Mouse (Mus musculus) hindlimb bud, embryonic 11.5 days (tissue): ENCODE measurements around the gene Flrt1.
"Not testable (repeated sequence)": the region's sequence is repeated elsewhere in the genome, so short reads cannot be mapped to it uniquely, and the experiment has no call there.

Experiments
- DNase-seq: peaks from one replicate; pipeline ENCODE4 v3.0.0-alpha.2; 2012; ENCODE audit warnings: low read depth, low spot score; ENCODE audit errors: extremely low spot score

Flrt1 gene

GRCm38 (mm10) chr19:7069781-7070763 is 35.5 kb downstream of the Flrt1 start:
- DNase-seq: no peak

GRCm38 (mm10) chr19:7068661-7069531 is 36.6 kb downstream of the Flrt1 start:
- DNase-seq: no peak

DNA sequence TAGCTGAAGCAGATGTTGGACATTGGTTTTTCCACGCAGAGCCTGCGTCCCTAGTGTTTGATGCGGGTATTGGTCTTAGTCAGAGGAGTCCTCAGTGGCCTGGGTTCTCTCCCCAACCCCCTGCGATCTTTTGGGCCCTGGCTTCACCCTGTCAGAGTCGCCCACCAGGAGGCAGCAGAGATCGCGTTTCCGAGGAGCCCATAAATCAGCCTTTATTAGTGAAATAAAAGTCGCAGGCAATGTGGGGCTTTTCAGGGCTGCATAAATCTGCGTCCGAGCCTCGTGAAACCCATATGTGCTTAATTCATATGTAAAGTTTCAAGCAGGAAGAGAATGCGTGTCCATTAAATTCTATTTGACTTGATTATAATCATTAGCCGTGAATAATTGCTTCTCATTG is 37.4 kb downstream of the Flrt1 start:
- DNase-seq: peak; percentile 90

DNA sequence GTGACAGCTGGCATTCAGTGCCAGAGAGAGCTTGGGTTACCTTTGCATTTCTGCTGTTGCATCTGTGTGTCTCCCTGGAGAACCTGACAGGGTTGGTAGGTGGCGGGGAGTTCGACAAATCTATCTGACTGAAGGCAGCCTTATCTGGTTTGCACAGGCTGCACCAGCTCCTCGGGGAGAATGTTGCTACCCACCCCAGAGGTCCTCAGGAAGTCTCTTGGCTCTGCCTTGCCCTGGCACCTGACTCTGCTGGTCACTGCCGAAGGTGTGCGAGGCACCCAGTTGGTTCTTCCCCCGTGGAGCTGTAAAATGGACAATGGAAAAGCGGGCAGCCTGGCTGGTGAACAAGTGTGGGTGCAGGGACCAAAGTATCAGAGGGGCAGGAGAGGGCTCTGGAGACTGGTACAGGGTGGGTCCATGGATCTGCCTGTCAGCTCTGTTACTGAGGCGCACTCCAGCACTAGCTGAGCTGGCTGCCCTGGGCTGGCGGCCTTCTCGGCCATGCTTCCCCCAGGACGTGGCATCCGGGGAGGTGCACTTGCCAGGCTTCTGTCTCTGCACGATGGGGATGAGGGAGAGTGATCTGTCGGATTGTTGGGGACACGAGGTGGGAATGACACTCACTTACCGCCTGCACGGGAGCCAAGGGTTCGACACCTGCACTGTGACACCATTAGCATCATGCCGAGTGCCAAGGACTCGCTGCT is 38.0 kb downstream of the Flrt1 start:
- DNase-seq: no peak

DNA sequence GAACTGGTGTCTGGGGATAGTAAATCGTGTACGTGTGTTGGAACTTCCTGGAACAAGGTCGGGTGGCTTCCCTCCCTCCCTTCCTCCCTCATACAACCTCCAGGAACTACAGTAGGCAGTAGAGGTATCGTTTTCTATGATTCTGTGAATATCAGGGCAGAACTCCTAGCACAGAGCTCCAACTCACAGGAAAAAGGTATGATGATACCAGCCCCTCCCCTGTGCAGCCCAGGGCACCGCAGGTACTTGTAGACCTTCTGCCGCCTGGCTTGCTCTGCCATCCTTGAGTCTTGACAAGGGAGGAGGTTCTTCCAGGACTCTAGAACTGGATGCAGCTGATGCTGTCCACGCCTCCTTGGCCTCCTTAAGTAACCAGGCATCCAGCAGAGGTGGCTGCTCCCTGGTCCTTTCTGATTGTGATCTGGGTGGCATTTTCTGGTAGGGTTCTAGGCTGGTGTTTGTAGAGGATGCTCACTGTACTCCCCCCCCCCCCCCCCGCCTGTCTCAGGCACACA is 38.6 kb downstream of the Flrt1 start:
- DNase-seq: no peak

DNA sequence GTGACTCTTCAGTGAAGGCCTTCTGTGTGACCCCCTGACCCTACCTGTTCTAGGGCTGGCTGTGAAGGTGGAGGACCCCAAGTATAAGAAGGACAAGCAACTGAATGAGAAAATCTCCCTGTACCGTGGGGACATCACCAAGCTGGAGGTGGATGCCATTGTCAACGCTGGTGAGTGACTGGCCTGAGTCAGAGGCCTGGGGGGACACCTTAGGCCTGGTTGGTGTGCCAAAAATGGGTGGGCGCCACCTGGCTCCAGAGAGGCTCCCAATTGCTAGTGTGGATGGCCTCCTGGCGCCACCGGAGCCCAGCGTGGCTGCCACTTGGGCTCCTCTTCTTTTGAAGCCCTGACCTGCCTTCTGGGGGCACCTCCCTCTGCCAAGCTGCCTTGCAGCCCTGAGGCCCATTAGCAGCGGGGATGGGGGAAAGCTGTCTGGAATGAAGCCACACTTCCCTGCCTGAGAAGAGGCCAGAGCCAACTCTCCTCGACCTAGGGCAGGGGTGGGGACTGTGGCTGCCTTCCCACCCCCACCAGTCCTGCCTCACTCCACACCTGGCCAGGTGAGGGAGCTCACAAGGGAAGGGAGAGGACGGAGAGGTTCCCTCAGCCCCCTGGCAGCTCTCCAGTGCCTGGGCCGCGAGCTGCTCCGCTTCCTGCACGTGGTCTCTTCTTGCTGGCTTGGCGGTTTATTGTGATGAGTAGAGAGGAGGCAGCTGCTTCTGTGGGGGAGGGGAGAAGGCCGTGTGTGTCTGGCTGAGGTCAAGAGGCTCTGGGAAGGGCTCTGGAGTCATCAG is 39.3 kb downstream of the Flrt1 start:
- no peak for DNase-seq

DNA sequence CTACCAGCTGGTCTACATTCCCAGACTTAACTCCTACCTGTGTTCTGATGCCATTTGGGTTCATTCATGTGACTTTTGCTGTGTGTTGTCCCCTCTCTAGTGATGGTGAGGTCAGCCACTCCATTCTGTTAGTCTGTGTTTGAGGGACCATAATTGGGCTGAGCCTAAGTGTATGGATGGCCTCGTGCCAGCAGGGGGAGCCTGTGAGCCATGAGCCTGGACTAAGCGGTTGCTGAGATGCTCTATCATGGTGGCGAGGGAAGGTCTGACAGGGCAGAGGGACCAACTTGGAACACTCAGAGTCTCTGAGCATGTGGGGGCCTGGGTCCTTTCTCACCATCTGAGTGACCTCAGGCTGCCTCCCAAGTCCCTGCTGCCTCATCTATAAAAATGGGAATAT is 41.0 kb downstream of the Flrt1 start:
- DNase-seq: no peak

DNA sequence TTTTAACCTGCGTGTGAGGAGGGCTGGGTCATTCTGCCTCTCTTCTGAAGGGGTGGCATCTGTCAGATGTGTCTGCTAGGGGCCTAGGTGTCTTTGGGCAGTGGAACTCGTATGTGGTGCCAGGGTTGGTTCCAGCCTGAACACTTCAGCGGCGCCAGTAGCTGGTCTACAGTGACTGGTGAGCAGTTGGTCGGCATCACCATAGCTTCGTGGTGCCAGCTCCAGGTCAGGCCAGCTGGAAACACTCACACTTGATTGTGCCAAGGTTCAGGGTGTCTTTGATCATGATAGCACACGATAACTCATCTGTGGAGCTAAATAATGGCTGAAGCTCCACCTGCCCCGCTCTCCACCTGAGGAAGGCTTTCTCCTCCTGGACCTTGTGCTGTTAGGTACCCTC is 42.6 kb downstream of the Flrt1 start:
- no peak for DNase-seq

DNA sequence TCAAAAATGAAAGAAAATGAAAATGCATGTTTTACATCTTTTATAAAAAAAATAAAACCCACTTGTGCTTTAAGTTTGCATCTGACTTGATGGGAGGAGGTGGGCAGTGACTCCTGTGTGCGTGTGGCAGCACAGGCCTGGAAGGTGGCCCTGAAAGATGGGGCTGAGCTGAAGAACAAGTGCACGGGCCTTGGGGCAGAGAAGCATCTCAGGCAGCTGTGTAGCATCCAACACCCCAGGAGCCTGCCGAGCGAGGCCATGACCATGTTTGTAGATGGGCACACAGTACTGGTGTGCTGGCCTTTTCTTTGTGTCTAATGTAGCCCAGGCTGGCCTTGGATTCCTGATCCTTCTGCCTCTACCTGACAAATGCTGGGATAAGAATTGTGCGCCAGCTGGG is 43.4 kb downstream of the Flrt1 start:
- DNase-seq: no peak

- DNase-seq: no peak
Measured at GRCm38 (mm10) chr19:7058541-7058940, 47.0 kb downstream of the Flrt1 start.

- DNase-seq: no peak
Measured at GRCm38 (mm10) chr19:7057722-7058207, 47.8 kb downstream of the Flrt1 start.

- no peak for DNase-seq
Measured at GRCm38 (mm10) chr19:7057126-7057721, 48.3 kb downstream of the Flrt1 start.

DNA sequence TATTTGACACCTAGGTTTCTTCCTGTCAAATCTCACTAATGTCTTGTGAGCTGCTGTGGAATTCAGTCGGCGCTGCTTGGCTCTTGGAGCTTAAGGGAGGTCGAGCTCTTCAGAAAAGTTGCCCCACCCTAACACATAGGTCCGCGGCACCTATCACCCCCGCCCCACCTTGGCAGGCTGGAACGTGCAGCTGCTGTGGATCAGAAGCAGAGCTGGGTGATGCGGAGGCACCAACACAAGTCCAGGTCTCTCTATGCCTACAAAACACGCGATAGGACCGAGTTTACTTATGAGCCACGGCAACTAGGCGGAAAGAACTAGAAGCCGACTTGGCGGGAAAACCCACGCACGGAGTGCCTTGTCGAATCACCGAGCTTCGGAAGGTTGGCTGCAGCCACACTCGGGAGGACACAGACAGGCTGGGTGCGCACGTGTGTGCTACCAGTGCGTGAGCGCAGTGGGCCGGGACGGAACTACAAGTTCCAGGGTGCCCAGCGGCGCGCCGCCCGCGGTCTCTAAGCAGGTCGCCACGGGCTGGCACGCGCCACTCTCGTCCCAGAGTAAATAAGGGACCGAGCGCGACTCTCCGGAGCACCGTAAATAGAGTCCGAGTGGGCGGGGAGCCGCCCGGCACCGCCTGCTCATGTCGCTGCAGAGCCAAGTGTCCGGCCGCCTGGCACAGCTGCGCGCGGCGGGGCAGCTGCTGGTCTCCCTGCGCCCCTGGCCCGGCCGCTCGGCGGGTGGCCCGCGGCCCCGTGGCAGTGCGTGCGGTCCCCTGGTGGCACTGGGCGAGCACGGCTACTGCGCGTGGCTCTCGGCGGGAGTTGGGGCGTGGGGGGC is 49.1 kb downstream of the Flrt1 start, which contains the start of gene Macrod1:
Macrod1 (plus strand) TSS at position 563 of the 840 bp plus-strand sequence.
- no peak for DNase-seq

DNA sequence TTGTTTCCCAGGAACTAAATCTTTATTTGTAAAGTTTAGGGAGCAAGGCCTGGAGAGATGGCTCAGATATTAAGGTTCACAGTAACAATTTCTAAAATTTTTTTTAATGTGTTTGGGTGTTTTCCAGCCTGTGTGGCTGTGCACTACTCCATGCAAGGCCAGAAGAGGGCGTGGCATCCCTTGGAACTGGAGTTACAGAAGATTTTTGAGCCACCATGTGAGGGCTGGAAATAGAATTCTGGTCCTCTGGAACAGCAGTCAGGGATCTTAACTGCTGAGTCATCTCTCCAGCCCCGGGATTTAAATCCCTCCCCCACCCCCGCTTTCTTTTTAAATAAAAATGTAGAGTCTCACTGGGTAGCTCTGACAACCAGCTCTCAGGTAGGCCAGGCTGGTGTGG is 50.4 kb downstream of the Flrt1 start:
- no peak for DNase-seq

- no peak for DNase-seq
Measured at GRCm38 (mm10) chr19:7054772-7055171, 50.8 kb downstream of the Flrt1 start.

GRCm38 (mm10) chr19:7053382-7053781 is 52.1 kb downstream of the Flrt1 start:
- DNase-seq: not testable (repeated sequence)

DNA sequence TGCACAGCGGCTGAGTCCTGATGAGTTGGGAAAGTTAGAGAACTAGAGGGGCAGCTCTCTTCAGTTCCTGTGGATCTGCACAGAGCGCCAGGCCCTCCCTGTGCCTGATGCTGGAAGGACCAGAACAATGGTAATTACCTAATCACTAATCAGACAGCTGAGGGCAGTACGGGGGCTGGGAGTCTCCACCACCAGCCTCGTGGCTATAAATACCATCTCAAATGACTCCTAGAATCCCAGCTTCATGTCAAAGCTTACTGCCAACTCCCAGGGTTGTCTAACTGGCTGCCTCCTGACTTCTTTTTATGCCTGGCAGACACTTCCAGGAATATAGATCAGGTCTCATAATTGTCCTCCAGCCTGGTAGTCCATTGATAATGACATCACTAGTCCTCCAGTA is 60.8 kb downstream of the Flrt1 start:
- DNase-seq: no peak

- DNase-seq: no peak
Measured at GRCm38 (mm10) chr19:7044279-7044678, 61.2 kb downstream of the Flrt1 start.
